Mouse (Mus musculus) megakaryocyte, embryonic 14.5 days (primary cell): ENCODE data around the gene Stk32c.

Experiments
- FLI1 ChIP-seq: IDR thresholded peaks from 2 replicates; pipeline ENCODE4 v1.6.1; 2012; ENCODE audit warnings: low read length, inconsistent platforms, mixed read lengths
- GATA1 ChIP-seq: IDR thresholded peaks from 3 replicates; pipeline ENCODE4 v1.6.1; 2012; ENCODE audit warnings: mixed read lengths, low read length, inconsistent platforms, borderline replicate concordance

DNA sequence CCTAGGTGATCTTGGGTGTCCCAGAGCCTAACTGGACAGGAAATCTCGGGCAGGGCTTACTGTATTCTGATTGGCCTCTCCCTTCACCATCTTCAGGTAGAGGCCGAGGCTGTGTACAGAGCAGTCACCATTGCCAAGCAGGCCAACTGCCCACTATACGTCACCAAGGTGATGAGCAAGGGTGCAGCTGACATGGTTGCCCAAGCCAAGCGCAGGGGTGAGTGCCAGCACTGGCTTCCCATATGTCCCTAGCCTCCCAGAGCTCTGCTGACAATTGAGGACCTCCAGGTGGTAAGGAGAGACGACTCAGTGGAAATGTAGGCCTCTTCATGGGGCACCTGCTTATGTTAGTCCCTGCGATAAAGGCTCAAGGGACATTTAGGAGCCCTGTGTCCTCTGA is 118.3 kb downstream of the Stk32c start:
- TF ChIP-seq GATA1, result no peak
- TF ChIP-seq FLI1, result no peak
